Mouse (Mus musculus) ES-Bruce4 (cell line): ENCODE results near the gene Dolpp1. TPM values are rescaled to one million over a fixed set of nuclear protein-coding genes. Genes with fewer than 3 reads are reported as not detected.

Experiments used
- H3K27ac ChIP-seq: 2 replicates; pipeline ENCODE4 v1.5.1; 2012; ENCODE audit warnings: low read length, inconsistent platforms; ENCODE audit not compliant: insufficient read depth
- H3K27me3 ChIP-seq: 2 replicates; pipeline ENCODE4 v1.6.1; 2012; ENCODE audit warnings: mild to moderate bottlenecking, low read length, inconsistent platforms; ENCODE audit not compliant: control insufficient read depth, poor library complexity, insufficient read depth, severe bottlenecking
- H3K36me3 ChIP-seq: 2 replicates; pipeline ENCODE4 v1.6.1; 2012; ENCODE audit warnings: inconsistent platforms, mild to moderate bottlenecking, low read length, moderate library complexity; ENCODE audit not compliant: control insufficient read depth, poor library complexity, insufficient read depth, severe bottlenecking
- H3K4me1 ChIP-seq: one replicate; pipeline ENCODE4 v1.8.1; 2011; ENCODE audit warnings: low read length; ENCODE audit not compliant: control insufficient read depth, insufficient read depth
- H3K4me3 ChIP-seq: 2 replicates; pipeline ENCODE4 v1.5.1; 2011; ENCODE audit warnings: low read depth, mild to moderate bottlenecking, low read length
- H3K9ac ChIP-seq: 2 replicates; pipeline ENCODE4 v1.6.1; 2012; ENCODE audit warnings: low read depth, mild to moderate bottlenecking, inconsistent platforms; ENCODE audit not compliant: poor library complexity, severe bottlenecking
- H3K9me3 ChIP-seq: replicated peaks from 2 replicates; pipeline ENCODE4 v1.6.1; 2012; ENCODE audit warnings: mild to moderate bottlenecking, low read length, inconsistent platforms; ENCODE audit not compliant: control insufficient read depth, poor library complexity, insufficient read depth, severe bottlenecking
- CTCF ChIP-seq: IDR thresholded peaks from one replicate; pipeline ENCODE4 v1.8.1; 2011; ENCODE audit warnings: low read depth, low read length
- EP300 ChIP-seq: IDR thresholded peaks from 2 replicates; pipeline ENCODE4 v1.6.1; 2011; ENCODE audit warnings: low read depth, low read length; ENCODE audit not compliant: insufficient read depth
- POLR2A ChIP-seq: IDR thresholded peaks from one replicate; pipeline ENCODE4 v1.8.1; 2011; ENCODE audit warnings: low read length; ENCODE audit not compliant: insufficient read depth
- polyA plus RNA-seq: library from polyadenylated mRNA; stranded (reverse); fragments of >200 nt; gene quantifications from 2 replicates; pipeline ENCODE4 v1.2.4, GENCODE M21; 2011; ENCODE audit warnings: low read depth; ENCODE audit not compliant: missing spikeins, insufficient read depth, insufficient read length

Gene Dolpp1
- polyA plus RNA-seq, 1 experiment: 42.3 TPM

DNA sequence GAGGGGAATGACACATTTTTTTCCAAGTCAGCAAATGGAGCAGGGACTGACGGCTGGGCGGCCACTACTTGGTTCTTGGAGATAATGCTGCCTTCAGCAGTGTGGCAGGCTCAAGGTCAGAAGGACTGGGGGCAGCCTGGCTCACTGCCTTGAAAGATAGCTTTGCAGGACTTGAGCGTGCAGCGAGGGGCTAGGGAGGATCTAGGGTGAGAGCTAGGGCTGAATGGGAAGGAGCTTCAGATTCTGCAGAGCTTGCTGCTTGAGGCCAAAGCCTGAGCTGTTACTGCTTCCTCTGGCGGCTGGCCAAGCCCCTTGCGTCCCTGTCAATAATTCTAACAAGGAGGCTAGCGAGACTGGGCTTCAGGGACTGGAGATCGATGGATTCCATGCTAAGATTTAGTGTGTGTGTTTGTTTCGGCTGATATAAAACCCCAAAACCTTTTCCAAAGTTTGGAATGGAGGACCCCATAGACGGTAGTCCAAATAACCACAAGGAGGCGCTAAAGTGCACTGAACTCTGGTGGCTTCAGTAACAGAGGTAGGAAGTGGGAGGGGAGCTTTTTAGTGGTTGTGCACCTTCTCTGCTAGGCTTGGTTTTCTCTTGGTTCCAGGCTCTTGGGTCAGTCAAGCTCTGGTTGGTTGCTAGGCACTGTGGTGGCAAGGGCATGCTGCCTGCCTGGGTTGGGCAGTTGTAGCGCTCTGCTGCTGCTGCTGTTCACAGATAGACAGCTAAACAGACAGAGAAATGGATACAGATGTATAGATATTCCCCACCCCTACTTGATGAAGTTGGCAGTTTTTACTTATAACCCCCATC lies 48.9 kb downstream of the Dolpp1 start:
- H3K4me1 ChIP-seq: peaks cover 6% of the 10 kb centered on the region
- H3K9ac ChIP-seq: peak overlapping the region; percentile 56
- H3K27ac ChIP-seq: peak overlapping the region; percentile 91
- H3K36me3 ChIP-seq: peaks cover 29% of the 10 kb centered on the region
- TF ChIP-seq CTCF: peak; percentile 16
- no peak for TF ChIP-seq EP300
- TF ChIP-seq POLR2A: no peak
- no peaks in the 10 kb centered on the region for H3K9me3 ChIP-seq
- H3K27me3 ChIP-seq: no peaks in the 10 kb centered on the region
- H3K4me3 ChIP-seq: no peak overlapping the region

DNA sequence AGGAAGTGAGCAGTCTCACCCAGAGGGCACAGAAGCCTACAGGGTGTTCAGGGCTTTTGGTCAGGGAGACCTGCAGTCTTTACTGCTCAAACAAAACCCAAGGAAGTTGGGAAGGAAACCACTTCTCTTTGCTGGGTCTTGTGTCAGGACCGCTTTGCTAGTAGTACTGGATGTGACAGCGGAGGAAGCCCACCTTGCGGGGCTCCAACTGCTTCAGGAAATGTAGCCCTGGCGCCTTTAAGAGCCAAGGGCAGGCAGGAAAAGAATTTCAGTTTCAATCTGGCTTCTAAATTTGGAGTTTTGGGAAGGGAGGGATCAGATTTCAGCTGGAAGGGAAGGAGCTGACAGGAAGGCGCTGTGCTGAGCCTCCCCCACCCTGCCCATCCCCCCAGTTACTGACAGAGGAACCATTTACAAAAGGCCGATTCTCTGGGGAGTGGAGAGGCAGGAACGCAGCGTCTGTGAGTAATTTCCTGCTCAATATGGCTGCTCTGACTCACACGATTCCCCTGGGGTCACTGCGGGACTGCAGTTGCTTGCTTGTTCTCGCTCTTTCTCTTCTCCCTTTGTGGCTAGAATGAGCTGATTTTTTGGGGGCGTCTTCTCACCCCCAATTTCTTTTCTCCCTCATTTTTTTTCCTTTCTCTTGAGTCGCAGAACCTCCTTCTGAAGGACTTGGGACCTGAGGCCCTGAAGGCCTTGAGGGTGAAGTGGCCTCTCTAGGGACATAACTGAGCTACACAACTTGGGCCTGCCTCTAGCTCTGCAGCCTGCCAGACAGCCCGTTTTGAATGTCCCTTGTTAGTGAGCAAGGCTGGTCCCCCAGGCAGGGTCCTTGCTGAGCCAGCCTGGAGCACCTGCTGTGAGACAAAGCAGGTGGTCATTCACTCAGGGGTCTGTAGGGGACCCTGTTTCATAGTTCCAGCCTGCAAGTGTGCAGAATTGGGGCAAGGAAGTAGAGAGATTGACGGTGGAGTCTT lies 49.8 kb downstream of the Dolpp1 start:
- TF ChIP-seq EP300 (peak; percentile 99), CTCF (no peak)
- Histone ChIP-seq H3K9ac (peak overlapping the region; percentile 56), H3K27ac (peak overlapping the region; percentile 91), H3K4me3 (peak overlapping the region; percentile 59), H3K4me1 (peaks cover 15% of the 10 kb centered on the region), H3K27me3 (no peaks in the 10 kb centered on the region), H3K36me3 (peaks cover 29% of the 10 kb centered on the region), H3K9me3 (no peaks in the 10 kb centered on the region)

DNA sequence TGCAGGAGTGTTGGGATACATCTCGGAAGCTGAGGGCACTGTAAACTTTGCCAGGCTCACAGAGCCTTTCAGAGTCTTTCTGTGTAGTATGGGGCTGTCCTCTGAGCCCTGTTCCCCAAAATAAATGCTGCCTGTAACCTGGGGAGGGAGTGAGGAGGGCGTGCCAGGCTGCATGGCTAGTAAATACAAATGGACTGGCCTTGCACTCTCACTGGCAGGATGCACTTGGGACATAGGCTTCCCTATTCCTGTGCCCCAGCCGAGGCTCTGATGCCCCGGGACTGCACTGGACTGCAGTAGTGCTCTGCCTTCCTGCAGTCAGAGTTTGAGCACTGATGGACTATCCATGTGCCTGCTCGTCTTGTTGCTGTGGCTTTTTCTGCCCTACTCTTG lies 50.4 kb downstream of the Dolpp1 start:
- peaks cover 27% of the 10 kb centered on the region for H3K36me3 ChIP-seq
- H3K4me1 ChIP-seq: peaks cover 18% of the 10 kb centered on the region
- no peaks in the 10 kb centered on the region for H3K27me3 ChIP-seq
- H3K9ac ChIP-seq: peak overlapping the region; percentile 56
- no peak for TF ChIP-seq POLR2A
- no peak for TF ChIP-seq EP300
- TF ChIP-seq CTCF: no peak
- peak overlapping the region; percentile 59 for H3K4me3 ChIP-seq
- H3K9me3 ChIP-seq: no peaks in the 10 kb centered on the region
- peak overlapping the region; percentile 88 for H3K27ac ChIP-seq

GRCm38 (mm10) chr2:30443281-30443680 lies 51.2 kb downstream of the Dolpp1 start:
- Histone ChIP-seq H3K4me1 (peaks cover 18% of the 10 kb centered on the region), H3K27me3 (no peaks in the 10 kb centered on the region), H3K4me3 (no peak overlapping the region), H3K9me3 (no peaks in the 10 kb centered on the region), H3K36me3 (peaks cover 20% of the 10 kb centered on the region), H3K9ac (no peak overlapping the region), H3K27ac (peak overlapping the region; percentile 88; the same call in 1 of the 2 replicates)
- TF ChIP-seq CTCF: no peak
- no peak for TF ChIP-seq EP300
- no peak for TF ChIP-seq POLR2A

DNA sequence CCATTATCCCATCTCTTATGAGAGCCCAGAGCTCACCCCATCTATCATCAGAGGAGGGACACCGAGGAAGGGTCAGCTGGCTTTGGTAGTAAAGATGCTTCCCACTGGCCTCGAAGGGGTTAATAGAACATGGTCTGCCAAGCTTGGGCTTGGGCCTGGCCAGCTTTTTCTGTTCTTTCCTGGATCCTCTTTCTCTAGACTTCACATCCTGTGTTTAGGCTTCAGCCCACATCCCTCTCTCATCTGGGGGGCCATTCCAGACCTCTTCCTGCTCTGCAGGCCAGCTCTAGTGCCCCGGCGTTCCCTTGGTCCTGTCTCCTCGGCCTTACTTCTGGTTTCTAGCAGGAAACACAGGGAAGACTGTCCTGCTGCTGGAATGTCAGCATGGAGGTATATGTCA lies 52.0 kb downstream of the Dolpp1 start:
- no peaks in the 10 kb centered on the region for H3K9me3 ChIP-seq
- no peaks in the 10 kb centered on the region for H3K27me3 ChIP-seq
- H3K4me3 ChIP-seq: no peak overlapping the region
- no peak overlapping the region for H3K27ac ChIP-seq
- peaks cover 16% of the 10 kb centered on the region for H3K36me3 ChIP-seq
- H3K4me1 ChIP-seq: peaks cover 18% of the 10 kb centered on the region
- H3K9ac ChIP-seq: no peak overlapping the region
- TF ChIP-seq POLR2A (no peak), CTCF (no peak), EP300 (no peak)

DNA sequence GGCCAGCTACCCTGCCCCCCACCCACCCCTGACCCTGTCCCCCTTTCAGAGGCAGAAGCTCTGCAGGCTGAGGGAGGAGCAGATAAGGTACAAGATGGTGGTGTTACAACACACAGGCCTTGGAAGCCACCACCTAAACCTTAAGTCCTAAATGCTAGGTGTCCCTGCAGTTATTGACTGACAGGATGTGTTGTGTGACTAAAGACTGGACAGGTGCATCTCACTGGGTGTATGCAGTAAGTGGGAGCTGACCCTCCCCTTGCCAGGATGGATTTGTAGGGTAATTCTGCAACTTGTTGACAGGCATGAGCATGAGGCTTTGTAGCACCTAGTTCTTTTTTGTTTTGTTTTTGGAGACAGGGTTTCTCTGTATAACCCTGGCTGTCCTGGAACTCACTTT lies 52.4 kb downstream of the Dolpp1 start:
- no peaks in the 10 kb centered on the region for H3K27me3 ChIP-seq
- TF ChIP-seq CTCF (no peak), EP300 (no peak), POLR2A (no peak)
- no peak overlapping the region for H3K4me3 ChIP-seq
- H3K4me1 ChIP-seq: peaks cover 18% of the 10 kb centered on the region
- H3K27ac ChIP-seq: peak overlapping the region; percentile 65
- H3K9me3 ChIP-seq: no peaks in the 10 kb centered on the region
- H3K9ac ChIP-seq: no peak overlapping the region
- H3K36me3 ChIP-seq: peaks cover 13% of the 10 kb centered on the region
